Mouse (Mus musculus) layer of hippocampus, postnatal 25 days (tissue): ENCODE results near the gene Sec24a. TPM values are rescaled to one million over a fixed set of nuclear protein-coding genes. Genes with fewer than 3 reads are reported as not detected.
"Not testable (repeated sequence)": the region's sequence is repeated elsewhere in the genome, so short reads cannot be mapped to it uniquely, and the experiment has no call there.

ENCODE experiments used
- DNase-seq, 2 experiments: peaks; one replicate each; pipeline ENCODE4 v3.0.0; 2022; ENCODE audit warnings: mixed read lengths in 2 of 2, low spot score in 1 of 2; ENCODE audit errors: extremely low spot score in 1 of 2
- total RNA-seq, 2 experiments: library from RNA; stranded (reverse); gene quantifications; 2 replicates each; pipeline ENCODE4 v1.2.3; 2021

Gene Sec24a
- total RNA-seq, 2 experiments from 2014 or later: 15.3 to 22.0 TPM

DNA sequence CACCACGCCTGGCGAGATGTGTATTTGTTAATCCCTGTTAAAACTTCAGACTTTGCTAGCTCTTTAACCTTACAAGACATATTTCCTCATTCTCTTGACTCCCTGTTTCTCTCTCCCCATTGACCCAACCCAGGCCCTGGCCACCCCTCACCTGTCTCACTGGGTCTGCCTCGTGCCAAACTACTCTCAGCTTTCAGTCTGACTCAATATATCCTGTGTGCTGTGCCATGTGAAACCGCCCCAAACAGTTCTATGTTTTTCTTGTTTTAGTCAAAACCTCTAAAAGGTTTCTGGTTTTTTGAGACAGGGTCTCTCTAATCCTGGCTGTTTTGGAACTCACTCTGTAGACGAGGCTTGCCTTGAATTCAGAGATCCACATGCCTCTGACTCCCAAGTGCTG lies 2.2 kb downstream of the Sec24a start:
- DNase-seq: no peak

- DNase-seq: no peak
Observed at GRCm38 (mm10) chr11:51759941-51760657, 3.3 kb downstream of the Sec24a start.

DNA sequence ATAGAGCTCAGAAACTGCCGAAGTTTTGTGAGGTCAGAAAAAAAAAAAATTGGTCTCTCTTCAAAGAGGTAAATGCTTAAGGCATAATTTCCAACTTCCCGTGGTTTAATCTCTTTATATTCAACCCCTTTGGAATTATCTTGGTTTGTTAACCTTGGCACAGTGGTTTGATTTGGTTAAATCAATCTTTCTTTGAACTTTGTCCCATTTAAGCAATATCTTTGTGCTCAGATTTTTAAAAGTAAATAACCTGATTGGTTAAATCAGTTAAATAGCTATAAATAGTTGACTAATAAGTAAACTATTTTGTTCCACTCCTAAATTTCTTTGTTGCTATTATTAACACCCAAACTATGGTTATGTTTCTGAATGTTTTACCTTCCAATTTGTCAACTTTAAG lies 4.2 kb downstream of the Sec24a start:
- DNase-seq: no peak

GRCm38 (mm10) chr11:51758207-51758606 lies 5.2 kb downstream of the Sec24a start:
- not testable (repeated sequence) for DNase-seq

DNA sequence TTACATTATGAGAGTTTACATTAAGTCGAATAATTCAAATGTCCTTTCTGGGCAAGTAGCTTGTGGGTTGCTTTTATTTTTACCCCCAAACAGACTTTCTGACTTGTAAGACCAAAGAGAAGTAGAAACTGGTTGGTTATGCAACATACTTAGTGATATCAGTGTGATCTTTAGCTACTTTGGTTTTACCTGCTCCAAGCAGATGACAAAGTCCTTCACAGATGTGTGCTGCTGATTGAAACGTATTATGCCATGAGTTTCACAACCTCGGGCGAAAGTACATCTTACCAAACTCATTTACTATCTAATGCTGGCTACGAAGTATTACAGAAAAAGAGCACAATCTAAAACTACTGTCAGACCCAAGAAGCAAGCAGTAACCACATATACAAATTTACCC lies 5.8 kb downstream of the Sec24a start:
- DNase-seq: no peak

DNA sequence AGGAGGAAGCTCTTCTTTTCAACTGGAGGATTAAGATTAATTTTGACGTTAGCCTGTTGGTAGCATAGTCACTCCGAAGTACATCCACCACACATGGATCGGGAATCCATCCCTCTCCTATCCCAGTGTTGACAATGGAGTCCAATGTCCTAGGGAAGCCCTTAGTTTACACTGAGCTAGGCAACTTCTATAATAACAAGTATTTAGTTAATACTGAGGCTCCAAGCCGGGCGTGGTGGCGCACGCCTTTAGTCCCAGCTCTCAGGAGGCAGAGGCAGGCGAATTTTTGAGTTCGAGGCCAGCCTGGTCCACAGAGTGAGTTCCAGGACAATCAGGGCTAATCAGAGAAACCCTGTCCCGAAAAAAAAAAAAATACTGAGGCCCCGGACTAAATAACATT lies 6.4 kb downstream of the Sec24a start:
- no peak for DNase-seq

GRCm38 (mm10) chr11:51756352-51756771 lies 7.1 kb downstream of the Sec24a start:
- peak; percentile 78 to 86 for DNase-seq

- peak in 1 of 2 experiments; percentile 20 for DNase-seq
Observed at GRCm38 (mm10) chr11:51755621-51756311, 7.7 kb downstream of the Sec24a start.

DNA sequence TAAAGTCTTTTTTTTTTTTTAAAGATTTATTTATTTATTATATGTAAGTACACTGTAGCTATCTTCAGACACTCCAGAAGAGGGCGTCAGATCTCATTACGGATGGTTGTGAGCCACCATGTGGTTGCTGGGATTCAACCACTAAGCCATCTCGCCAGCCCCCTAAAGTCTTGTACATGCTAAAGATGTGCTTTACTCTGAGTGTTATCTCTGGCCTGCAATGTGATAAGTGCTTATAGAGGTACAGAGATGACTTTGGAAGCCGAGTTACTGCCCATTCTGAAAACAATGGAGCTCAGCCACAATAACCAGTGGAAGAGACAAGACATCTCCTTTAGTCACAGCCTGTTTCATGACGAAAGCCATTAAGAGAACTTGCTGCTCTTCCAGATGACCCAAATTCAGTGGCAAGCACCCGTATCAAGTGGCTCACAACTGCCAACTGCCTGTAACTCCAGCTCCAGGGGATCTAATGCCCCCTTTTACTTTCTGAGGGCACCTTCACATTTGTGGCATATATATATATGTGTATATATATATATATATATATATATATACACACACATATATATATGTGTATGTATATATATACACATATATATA lies 11.7 kb downstream of the Sec24a start:
- not testable (repeated sequence) for DNase-seq

GRCm38 (mm10) chr11:51746096-51746495 lies 17.3 kb downstream of the Sec24a start:
- no peak for DNase-seq

DNA sequence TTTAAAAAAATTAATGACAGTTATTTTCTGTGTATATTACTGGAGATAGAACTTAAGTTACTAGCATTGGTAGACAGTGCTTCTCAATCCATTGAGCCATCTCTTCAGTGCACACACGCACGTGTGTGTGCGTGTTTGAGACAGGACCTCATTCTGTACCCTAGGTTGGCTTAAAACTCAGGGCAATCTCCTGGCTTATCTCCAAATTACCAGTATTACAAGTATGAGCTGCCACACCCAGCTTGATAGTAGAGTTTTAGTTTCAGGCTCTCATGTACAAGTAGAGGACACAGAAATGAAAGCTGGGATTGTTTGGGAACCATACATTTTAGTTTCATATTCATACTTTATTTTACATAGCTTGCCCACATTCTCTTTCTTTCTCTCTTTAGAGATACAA lies 22.7 kb downstream of the Sec24a start:
- no peak for DNase-seq

- no peak for DNase-seq
Observed at GRCm38 (mm10) chr11:51738651-51739403, 24.6 kb downstream of the Sec24a start.

- not testable (repeated sequence) for DNase-seq
Observed at GRCm38 (mm10) chr11:51734218-51734617, 29.2 kb downstream of the Sec24a start.

DNA sequence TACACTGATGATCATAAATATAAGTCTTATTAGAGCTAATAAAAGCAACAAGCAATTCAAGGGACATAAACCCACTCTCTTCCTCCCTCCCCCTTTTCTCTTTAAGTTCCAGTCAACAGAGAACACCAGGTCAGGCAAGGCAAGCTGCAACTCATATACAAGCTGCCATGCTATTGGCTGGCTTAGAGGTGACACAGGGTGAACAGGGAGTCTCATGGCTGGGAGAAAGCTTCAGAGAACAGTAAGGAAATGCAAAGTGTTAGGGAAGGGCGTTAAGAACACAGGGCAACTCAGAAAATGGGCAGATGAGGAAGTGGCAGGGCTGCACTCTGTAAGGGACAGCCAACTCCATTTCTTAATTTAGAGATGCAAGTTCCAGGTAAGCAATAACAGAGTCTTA lies 30.6 kb downstream of the Sec24a start:
- DNase-seq: no peak

DNA sequence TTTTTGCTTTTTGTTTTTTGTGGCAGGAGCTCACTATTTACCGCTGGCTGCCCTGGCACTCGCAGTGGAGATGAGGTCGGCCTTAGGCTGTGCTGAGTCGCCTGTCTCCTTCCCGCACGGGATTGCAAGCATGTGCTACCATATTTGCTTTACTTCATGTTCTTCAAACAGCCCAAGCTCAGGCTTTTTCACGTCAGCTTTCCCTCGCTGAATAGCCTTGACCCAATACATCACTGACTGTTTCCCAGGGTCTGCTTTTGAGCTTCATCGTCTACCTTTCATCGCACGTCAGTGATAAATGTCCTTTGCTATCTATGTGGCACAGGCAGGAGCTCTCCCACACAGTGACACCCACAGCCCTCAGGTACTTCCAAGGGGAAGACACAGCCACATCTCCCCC lies 42.4 kb downstream of the Sec24a start:
- no peak for DNase-seq

- no peak for DNase-seq
Observed at GRCm38 (mm10) chr11:51707080-51707479, 56.4 kb downstream of the Sec24a start.

- DNase-seq: no peak
Observed at GRCm38 (mm10) chr11:51706451-51706850, 57.0 kb downstream of the Sec24a start.

- DNase-seq: no peak
Observed at GRCm38 (mm10) chr11:51703379-51703998, 59.9 kb downstream of the Sec24a start.

- DNase-seq: no peak
Observed at GRCm38 (mm10) chr11:51702831-51703230, 60.6 kb downstream of the Sec24a start.

DNA sequence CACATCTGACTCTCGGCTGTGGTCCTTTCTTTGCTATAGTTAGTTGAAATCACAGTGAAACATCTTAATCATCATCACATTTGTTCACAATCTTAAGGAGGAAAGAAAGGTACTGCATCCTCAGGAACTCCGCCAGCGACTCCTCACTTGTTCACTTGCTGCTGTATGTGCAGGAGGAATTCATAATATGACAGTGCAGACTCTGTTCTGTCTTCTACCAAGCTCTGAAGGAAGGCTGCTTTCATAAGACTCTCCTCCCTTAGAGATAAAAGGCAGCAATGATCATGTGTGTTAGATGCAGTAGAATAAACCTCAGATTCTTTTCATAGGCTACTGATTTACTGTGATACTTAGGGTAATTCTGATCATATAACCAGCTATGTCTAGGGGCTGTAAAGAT lies 68.5 kb downstream of the Sec24a start:
- no peak for DNase-seq
